Mouse (Mus musculus): ENCODE data around the gene Prr14l. TPM values are rescaled to one million over a fixed set of nuclear protein-coding genes. Genes with fewer than 3 reads are reported as not detected.

Prr14l gene
- polyA plus RNA-seq (2012; rRNA removed) = 21.9 and 24.2 TPM in 2 replicates

GRCm38 (mm10) chr5:32853731-32854507 is at the start of gene Prr14l:
Gene Prr14l (minus strand): TSS chr5:32854256.

DNA sequence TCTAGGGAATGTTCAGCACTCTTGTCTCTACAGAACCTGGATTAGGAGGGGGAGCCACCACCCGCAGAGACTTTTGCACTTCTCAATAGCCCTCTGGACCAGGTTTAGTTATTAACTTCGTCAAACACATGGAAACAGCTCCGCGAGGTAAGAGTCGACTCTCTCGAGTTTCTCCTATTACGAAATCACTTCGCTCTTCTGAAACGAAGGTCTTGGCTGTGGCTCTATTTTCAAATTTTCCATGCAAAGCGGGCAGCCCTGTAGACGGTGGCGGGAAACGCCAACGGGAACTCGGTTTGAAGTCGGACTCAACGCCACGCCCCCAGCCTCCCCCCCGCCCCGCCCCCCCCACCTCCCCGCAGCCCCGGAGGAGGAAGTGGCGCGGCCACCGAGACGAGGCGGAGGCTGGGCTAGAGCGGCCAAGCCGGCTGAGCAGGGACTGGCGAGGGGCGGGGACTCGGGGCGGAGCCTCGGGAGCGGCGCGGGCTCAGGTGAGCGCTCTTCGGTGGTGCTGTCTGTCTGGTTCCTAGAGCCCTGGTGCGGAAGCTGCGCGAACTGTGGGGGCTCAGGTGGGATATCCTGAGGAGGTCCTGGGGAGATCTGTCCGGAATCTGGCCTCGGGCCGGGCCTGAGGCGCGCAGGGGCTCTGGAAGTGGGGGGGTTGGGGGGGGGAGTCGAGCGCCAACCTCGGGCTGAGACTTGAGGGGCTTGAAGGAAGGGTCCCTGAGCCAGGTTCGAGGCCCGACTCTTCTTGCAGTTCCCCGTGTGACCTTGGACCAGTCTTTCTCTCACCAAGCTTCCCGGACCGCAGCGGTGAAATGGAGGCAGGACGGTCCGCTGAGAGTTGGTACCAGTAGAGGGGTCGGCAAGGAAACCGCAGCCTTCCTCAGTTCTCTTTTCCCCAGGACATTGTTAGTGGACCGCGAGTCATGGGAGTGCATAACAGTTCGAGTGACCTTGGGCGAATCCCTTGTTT is 9.5 kb upstream of the Prr14l start, which contains the start of gene Depdc5:
Gene Depdc5 (plus strand): TSS at position 449 of the 976 bp plus-strand sequence.

GRCm38 (mm10) chr5:32827009-32827408 is 27.0 kb downstream of the Prr14l start, which contains the start of gene Gm20671:
Gene Gm20671 (minus strand): TSS chr5:32827109.

GRCm38 (mm10) chr5:32785313-32785915 is 68.6 kb downstream of the Prr14l start, which contains the start of gene Pisd:
Gene Pisd (minus strand): TSS chr5:32785646.

Other genes starting within 250 kb of the Prr14l start
- gene Yes1, start 243.1 kb downstream of the Prr14l start, polyA plus RNA-seq (2012; rRNA removed) = 2.5 and 5.4 TPM in 2 replicates
- 68.8 and 74.7 TPM in 2 replicates for gene Pisd, start 68.6 kb downstream of the Prr14l start, polyA plus RNA-seq (2012; rRNA removed)
- gene Gm20671, start 27.1 kb downstream of the Prr14l start, polyA plus RNA-seq (2012; rRNA removed) = 16.0 and 27.5 TPM in 2 replicates
- 15.5 and 20.3 TPM in 2 replicates for gene Depdc5, start 9.4 kb upstream of the Prr14l start, polyA plus RNA-seq (2012; rRNA removed)
- 178 and 244 TPM in 2 replicates for gene Ywhah, start 164.6 kb upstream of the Prr14l start, polyA plus RNA-seq (2012; rRNA removed)
- gene Slc5a1, start 250.0 kb upstream of the Prr14l start, polyA plus RNA-seq (2012; rRNA removed) = 0.22 and 0.37 TPM in 2 replicates